Mouse (Mus musculus) megakaryocyte, adult 5-6 weeks (primary cell): ENCODE measurements around the gene Oaf. TPM values are rescaled to one million over a fixed set of nuclear protein-coding genes. Genes with fewer than 3 reads are reported as not detected.
A peak's percentile ranks its signal among the peaks of the same experiment; 100 is the strongest.

Source experiments
- ATAC-seq: 2 replicates; pipeline ENCODE4 v1.8.0; 2016; ENCODE audit warnings: mild to moderate bottlenecking, inconsistent platforms; ENCODE audit not compliant: poor library complexity, severe bottlenecking
- total RNA-seq, 2 experiments: library from RNA; stranded (forward) in 1 of 2; stranded (reverse) in 1 of 2; fragments of 153-499, 151-499 nt in 1 of 2; fragments of 221-1000, 200-1000 nt in 1 of 2; gene quantifications; 2 replicates each; pipeline versions ENCODE4 v1.2.3 to v1.2.4; 2015 to 2017

The Oaf gene
- 7.0 and 7.2 TPM in 2 replicates for total RNA-seq (2015)
- total RNA-seq (2017) = 3.2 and 3.7 TPM in 2 replicates

DNA sequence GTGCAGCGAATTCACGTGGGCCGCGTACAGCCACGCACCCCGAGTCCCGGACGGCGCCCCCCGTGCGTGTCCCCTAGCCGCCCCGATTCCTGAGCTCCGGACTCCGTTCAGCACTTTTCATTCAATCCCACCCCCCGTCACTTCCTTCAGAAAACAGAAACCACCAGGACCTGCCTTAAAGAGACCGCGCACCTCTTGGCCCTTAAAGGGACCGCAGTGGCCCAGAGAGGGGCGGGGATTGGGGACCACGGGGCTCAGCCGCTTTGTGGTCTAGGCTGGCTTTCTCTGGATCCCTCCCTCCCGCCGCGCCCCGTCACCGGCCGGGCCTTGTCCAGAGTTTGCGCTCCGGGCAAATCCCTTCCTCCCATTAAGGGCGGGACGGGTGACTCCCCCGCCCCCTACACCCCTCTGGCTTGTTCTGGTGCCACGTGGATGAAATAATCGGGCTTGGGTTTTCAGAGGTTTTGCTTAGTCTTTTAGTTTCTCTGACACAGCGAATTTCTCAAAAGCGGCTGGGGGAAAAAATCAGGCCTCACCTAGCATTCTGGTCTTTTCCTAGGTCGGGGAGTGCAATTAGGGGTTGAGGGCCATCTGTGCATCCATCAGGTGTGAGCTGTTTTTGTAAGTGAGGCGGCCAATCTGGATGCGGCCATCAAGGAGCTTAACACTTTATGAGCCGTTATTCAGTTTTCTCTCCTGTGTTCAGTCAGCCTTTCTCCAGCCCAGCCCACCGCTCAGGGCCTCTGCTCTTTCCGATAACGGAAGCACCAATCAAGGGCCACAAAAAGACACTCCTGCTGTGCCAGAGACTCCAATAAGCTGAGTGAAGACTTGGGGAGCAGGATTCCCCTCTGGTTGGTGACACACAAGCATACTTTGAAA, at the start of gene Oaf:
Gene Oaf (minus strand): TSS at position 200 of the 882 bp plus-strand sequence.
- ATAC-seq = peak; percentile 53

DNA sequence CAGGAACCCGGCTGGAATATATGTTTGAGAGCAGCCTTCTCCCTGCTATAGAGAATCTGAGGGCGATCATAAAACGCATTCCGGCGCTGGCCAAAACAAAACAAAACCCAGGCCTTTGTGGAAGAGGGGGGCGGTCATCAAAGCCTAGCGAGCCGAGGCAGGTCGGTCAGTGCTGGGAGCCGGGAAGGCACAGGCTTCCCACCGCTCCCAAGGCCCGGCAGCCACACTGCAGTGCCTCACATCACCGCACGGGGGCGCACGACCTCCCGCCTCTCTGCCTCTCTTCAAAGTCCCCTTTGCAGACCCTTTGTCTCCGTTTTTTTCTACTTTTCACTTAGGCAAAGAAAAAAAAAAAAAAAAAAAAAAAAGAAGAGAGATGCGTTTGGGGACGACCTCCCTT, 47.2 kb upstream of the Oaf start:
- ATAC-seq = peak; percentile 43; the same call in 1 of the 2 replicates

DNA sequence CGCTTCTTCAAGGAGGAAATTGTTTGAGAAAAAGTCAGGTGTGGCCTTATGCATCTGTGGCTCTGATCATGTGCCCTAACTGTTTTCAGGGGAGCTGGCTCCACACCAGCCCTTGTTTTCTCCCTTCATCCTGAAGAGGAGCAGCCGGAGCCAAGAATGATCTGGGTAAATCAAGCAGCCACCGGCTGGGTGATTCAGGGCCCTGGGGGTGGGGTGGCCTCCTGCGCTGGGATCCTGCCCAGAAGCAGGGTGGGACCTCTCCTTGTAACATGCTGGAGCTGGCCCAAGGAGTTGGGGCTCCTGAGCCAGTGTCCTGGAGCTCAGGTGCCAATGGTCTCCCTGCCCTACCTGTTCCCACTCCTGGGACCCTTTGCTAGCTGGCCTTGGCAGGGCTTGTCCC, 45.6 kb upstream of the Oaf start:
- ATAC-seq = no peak

DNA sequence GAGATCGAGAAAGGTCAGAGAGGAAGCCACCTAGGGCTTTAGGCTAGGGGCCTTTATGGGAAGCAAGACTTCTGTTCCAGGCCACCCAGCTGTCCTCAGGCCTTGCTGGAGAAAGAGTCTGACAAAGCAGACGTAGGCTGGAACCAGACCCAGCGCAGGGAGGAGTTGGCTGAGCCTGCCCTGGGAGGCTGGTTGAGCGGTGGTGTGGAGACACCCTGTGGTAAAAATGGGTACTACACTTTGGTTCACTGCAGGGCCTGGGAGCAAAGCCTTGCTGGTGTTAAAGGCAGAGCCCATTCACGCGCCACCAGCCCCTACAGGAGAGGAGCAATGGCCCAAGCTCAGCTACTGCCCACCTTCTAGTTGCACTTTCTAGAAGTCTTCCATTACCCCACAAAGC, 44.6 kb upstream of the Oaf start:
- peak; percentile 92 for ATAC-seq

DNA sequence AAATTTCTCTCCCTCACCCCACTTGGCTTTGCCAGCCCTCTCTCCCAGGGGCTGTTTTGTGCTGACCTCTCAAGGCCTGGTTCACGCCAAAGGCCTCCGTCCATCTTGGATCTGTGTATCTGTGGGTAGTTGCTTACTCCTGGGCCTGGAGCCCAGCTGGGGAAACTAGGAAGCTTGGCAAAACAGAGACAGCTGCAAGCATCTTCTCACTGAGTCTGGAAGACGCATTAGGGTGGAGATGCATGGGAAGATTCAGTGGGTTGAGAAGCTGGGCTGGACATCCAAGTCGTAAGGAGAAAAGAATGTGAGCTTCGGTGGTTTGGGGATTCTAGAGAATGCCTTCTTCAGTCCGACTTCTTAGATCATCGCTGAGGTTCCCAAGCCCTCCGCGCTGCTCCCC, 34.0 kb upstream of the Oaf start:
- no peak for ATAC-seq

DNA sequence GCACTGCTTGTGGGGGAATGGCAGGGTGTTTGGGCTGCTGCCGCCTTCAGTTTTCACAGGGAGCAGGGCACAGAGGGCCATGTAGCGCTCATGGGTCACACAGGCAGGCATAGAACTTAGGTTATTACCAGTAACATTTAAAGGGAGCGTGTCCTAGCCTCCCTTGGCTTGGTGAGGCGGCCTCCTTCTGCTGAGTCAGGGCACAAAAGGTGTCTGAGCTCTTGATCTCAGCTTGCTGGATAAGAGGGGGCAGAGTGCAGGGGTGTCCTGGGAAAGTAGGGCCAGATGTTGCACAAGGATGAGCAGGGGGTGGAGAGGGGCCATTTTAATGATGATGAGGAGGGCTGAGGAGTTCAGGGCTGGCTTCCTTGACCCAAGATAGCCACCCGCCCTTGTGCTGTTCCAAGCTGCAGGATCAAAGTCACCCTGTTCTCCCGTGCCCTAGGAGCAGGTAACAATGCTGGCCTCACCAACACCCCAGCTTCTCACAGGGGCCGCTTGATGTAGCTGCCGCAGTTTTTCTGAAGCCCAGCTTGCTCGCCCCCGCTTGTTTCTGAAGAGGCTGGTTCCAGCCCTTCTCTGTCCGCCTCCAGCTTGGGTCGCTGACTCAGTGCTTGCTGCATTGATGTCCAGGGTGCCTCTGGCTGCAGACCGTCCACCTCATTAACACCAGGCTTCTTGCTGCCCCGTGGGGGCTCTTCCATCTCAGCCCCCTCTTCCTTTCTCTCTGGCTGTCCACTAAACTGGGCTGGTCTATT, 32.2 kb upstream of the Oaf start:
- ATAC-seq = no peak

DNA sequence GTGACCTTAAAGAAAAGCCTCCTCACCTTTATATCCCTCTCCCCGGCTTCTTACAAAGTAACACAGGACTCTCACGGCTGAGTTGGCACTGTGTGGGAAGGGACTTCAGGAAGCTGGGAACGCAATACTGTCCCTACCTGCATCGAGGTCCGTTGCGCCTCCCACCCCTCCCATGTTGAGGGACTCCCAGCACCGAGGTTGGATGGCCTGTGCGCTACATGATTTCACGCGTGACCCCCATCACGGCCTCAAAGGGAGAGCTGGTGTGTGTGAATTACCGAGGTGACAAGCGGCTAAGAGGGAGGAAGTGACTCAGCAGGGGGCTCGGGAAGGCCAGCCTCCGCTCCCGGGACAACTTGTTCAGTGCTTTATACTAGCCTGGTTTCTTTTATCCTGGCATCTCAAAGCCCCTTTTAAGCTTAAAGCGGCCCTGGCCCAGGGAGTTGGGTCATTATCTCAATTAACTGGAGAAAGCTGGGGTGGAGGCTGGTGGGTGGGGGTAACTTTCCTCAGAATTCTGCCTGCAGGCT, 31.1 kb upstream of the Oaf start:
- no peak for ATAC-seq

DNA sequence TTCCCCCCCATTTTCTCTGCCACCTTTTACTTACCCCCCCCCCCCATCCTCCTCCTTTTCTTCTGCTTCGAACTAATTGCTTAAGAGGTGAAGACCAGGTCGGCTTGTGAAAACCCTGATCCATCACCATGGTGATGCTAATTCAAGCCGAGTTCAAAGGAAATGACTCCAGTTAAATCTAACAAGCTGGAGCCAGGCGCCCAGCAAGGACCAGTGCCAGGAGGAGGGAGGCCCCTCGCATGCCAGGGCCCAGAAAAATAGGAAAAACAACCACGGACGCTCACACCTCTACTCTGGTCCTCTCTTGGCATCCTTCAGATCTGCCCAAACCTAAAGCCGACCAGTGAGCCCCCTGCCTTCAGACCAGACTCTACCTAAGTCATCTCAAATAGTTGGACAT, 29.5 kb upstream of the Oaf start:
- ATAC-seq = no peak

DNA sequence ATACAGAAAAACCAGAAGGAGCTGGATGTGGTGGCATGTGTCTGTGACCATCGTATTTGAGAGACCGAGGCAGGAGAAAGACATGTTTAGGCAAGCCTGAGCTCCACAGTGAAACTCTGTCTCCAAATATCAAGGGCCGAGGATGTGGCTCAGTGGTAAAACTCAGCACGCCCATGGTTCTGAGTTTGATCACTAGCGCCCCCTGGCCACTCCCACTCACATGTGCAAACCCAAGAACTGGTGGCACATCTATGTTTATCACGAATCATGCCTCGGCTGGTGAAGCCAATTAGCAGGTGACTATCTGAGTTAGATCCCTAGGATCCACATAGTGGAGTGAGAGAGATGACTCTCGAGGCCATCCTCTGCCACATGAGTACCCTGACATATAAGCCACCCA, 27.6 kb upstream of the Oaf start:
- ATAC-seq = peak; percentile 68; the same call in 1 of the 2 replicates

DNA sequence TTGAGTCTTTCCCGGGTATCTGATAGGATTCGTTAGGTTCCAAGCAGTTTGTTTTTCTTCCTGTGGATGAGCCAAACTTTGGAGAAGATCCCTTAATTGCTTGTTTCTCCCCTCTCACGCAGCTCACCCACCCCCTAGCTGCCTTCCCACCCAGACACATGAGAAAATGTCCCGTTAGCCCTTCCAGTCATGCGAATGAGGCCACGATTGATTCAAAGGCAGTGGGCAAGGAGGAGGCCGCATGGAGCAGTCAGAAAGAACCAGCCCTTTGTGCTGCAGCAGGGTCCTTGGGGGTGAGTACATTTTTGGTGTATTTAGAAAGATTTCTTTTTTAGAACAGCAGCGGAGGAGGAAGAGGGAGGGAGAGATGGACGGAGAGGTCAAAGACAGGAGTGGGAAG, 25.5 kb upstream of the Oaf start:
- ATAC-seq = no peak

DNA sequence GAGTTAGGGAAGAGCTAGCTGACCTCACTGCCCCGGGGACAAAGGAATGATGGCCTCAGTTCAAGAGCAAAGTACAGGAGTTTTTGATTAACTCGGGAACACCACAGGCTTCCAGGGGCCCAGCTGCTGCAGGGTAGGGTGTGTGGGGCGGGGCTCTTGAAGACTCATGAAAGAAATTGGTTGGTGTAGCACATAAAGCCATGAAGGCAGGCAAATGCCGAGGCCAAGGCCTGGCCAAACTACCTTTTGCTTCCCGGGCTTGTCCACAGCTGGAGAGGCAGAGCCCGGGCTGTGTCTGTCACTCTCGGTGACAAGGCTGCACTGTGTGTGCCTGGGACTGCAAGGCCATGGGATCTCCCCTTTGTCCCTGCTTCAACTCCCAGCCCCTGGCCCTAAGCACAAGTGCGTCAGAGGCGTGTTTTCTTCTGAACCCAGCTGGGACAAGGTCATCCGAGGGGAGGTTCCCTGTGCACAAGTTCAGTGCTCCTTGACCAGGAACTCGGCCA, 24.3 kb upstream of the Oaf start:
- ATAC-seq = no peak

DNA sequence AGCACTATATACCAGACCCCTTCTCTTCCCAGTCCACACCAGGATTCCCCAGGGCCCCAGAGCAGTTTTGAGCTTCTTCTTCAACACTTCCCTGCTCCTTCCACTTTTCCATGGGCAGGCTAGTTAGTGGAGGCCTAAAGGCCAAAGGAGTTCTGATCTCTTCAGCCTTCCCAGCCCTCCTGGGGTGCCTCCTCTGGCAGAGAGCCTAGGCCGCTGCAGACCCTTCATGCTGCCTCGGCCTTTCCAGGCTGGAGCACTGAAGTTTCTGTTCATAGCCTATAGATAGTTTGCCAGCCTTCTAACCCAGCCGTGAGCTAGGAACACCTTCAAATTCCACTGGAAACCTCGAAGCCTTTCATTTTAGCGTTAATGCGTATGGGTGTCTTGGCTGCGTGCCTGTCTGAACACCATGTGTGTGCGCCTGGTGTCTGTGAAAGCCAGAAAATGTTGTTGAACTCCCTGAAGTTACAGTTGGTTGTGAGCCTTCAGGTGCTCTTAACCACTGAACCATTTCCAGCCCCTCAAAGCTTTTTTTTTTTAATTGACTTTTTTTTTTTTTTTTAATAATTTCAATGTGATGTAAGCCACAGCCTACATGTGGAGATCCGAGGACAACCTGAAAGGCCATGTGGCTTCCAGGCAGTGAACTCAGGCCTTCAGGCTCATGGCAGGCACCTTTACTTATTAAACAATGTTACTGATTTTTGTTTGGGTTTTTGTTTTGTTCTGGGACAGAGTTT, 23.3 kb upstream of the Oaf start:
- no peak for ATAC-seq

DNA sequence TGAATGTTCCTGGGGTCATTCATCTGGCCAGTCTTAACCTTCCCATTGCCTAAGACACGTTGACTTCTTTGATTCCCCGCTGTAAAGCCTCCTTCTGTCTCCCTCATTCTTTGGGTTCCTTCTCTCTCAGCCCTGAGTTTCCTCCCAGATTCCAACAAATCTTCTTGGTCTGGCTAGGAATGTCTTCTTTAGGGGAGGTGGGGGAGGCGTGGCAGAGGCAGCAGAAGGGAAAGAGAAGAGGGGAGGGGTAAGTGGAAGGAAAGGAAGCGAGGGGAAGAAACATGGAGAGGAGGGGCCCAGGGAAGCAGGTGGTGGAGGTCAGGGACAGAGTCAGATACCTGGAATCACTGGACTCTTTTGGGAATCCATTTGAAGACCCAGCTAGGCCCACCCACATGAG, 22.7 kb upstream of the Oaf start:
- ATAC-seq = no peak

DNA sequence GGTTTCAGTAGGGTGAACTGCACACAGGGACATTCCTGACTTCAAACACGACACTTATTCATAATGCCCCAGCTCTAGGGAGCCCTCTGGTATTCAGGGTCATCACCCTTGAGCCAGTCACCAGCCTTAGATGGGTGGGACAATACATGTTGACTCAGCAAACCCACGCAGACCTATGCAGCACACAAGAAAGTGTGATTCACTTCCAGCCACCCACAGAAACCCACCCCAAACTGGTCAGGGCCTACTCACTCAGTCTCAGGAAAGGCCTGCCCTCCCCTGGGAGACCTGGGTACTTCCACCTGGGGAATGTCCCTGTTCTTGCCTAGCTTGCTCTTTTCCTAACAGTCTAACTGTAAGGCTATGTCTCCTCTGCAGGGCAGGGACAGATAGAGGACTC, 22.2 kb upstream of the Oaf start:
- ATAC-seq = no peak

DNA sequence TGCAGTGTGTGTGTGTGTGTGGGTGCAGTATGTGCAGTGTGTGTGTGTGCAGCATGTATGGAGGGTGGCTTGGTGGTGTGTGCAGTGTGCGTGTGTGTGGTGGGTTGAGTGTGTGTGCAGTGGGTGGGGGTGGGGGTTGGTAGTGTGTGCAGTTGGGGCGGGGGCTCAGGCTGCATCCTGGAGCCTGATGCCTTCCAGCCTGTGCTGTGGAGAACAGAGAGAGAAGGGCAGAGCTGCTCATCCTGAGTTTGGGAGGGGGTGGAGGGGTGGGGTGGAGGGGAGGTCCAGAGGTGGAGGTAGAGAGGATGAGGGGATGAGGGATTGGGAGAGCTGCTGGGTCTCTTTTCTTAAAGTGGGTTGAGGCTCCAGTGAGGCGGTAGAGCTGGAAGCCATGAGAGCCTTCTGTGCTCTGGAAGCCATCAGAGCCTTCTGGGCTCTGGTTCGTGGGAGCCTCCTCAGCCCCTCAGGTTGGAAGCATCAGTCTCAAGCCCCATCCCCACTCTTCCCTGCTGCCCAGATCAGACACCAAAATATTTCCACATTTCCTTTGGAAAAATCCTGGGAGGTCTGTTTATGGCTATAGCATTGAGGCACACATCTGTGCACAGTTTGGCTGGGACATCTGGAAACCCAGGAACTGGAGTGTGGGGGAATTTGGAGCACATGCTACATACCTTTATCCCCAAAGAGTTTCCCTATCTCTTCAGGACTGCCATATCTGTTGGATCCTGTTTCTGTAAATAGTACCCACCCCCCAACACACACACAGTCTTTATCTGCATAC, 21.6 kb upstream of the Oaf start:
- no peak for ATAC-seq

DNA sequence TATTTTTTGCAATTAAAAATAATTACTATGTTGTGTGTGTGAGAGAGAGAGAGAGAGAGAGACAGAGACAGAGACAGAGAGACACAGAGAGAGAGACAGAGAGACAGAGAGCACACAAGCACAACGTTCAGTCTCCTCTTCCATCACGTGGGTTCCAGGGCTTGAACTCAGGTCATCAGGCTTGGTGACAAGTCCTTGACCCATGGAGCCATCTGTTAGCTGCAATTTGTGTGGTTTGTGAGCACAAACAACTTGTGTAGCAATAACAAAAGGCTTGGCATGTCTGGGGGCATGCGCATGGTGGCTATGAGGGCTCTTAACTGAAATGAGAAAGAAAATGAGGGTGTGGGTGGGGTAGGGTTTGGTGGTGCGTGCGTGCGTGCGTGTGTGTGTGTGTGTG, 20.9 kb upstream of the Oaf start:
- ATAC-seq = no peak

DNA sequence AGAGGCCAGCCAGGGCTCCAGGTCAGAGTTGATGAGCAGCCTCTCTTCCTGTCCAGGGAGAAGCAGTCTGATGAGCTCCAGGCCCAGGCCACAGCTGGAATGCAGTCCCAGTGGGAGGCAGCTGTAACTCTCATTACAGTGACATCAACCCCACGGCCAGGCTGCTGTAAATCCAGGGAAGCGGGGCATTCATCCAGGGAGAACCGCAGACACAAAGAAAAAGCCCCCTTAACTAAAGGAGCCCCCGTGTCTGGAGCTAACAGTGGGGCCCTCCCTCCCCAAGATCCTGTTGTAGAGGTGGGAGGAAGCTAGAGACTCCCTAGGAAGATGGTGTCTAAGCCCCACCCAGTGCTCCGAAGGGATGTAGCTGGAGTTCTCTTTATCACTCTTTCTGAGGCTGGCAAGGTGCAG, 13.6 kb upstream of the Oaf start:
- ATAC-seq = no peak

DNA sequence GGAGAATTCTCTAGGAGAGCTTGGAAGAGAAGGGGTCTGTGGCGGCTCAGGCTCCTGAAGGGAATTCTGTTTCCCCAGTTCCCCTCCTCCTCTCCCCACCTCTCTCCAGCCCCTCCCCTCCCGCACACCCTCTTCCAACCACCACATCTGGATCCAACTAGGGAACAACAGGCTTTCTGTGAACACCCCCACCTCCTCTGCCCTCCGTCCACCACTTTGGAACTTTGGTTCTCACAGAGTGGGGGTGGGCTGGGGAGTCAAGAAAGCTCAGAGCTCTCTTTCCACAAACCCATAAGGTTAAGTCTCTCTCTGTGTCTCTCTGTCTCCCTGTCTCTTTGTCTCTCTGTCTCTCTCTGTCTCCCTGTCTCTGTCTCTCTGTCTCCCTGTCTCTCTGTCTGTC, 13.1 kb upstream of the Oaf start:
- ATAC-seq = no peak

DNA sequence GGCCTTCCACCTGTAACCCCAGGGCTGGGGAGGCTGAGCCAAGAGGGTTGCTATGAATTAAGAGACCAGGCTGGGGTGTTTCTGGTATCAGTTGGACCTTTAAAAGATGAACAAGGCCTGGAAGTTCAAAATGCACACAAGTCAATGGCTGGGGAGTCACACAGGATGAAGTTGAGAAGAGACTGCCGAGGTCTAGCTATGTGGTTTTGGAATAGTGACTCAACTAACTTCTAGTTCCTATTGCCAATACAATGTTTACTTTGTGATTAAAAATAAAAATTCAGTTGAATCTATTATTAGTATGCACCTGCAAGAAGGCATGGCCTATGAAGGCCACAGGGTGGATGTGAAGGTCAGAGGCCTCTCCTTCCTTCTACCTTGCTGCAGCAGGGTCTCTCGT, 12.1 kb upstream of the Oaf start:
- no peak for ATAC-seq

DNA sequence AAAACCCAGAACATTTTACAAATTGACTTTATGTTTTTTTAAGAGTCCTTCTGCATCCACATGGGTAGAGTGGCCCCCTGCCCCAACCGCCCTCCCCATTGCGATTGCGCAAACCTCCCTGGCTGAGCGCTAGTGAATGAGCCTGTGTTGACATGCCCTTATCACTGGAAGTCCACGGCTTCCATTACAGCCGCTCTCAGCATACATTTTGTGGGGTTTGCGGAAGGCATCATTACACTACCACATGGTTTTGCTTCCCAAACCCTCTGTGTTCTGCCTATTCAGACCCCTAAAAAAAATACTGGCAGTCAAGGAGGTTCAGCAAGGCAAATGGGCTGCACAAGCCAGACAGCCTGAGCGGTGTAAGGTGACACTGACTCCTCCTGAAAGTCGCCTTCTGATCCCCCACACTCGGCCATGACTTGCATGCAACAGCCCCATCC, 7.0 kb upstream of the Oaf start:
- ATAC-seq = peak; percentile 42; the same call in 1 of the 2 replicates
